Mouse (Mus musculus) liver, postnatal 0 days (tissue): ENCODE data around the gene Rnf113a2. TPM values are rescaled to one million over a fixed set of nuclear protein-coding genes. Genes with fewer than 3 reads are reported as not detected.
A peak's percentile ranks its signal among the peaks of the same experiment; 100 is the strongest.

Experiments used
- ATAC-seq: fragments of 200-750 bp; cut with Nextera tagmentation; 2 replicates; pipeline ENCODE4 v1.8.0; 2017; ENCODE audit warnings: mild to moderate bottlenecking, moderate library complexity
- DNase-seq: peaks from one replicate; pipeline ENCODE4 v3.0.0-alpha.2; 2016
- H3K27ac ChIP-seq: fragments of 300-500 bp; sonication (generic); 2 replicates; pipeline ENCODE4 v1.5.1; 2014; ENCODE audit warnings: antibody characterized with exemption, moderate library complexity, mild to moderate bottlenecking, low read depth
- H3K27me3 ChIP-seq: fragments of 300-500 bp; sonication (generic); 2 replicates; pipeline ENCODE4 v1.6.1; 2014; ENCODE audit warnings: low read length, control low read depth, mixed read lengths; ENCODE audit not compliant: insufficient read depth
- H3K36me3 ChIP-seq: fragments of 300-500 bp; sonication (generic); replicated peaks from 2 replicates; pipeline ENCODE4 v1.6.1; 2014; ENCODE audit warnings: mild to moderate bottlenecking, control low read depth, low read length, moderate library complexity, mixed read lengths; ENCODE audit not compliant: insufficient read depth
- H3K4me1 ChIP-seq: fragments of 300-500 bp; sonication (generic); 2 replicates; pipeline ENCODE4 v1.6.1; 2014; ENCODE audit warnings: antibody characterized with exemption, mild to moderate bottlenecking, control low read depth; ENCODE audit not compliant: insufficient read depth
- H3K4me2 ChIP-seq: fragments of 300-500 bp; sonication (generic); 2 replicates; pipeline ENCODE4 v1.6.1; 2014; ENCODE audit warnings: low read depth, mild to moderate bottlenecking, low read length, moderate library complexity, mixed read lengths
- H3K4me3 ChIP-seq: fragments of 300-500 bp; sonication (generic); 2 replicates; pipeline ENCODE4 v1.5.1; 2014; ENCODE audit warnings: low read depth, low read length
- H3K9ac ChIP-seq: fragments of 300-500 bp; sonication (generic); replicated peaks from 2 replicates; pipeline ENCODE4 v1.6.1; 2014; ENCODE audit warnings: mild to moderate bottlenecking, moderate library complexity
- H3K9me3 ChIP-seq: fragments of 300-500 bp; sonication (generic); 2 replicates; pipeline ENCODE4 v1.6.1; 2016; ENCODE audit warnings: mild to moderate bottlenecking, control low read depth, low read length, mixed read lengths
- CTCF ChIP-seq: sonication (generic); IDR thresholded peaks from 2 replicates; pipeline ENCODE4 v1.5.1; 2016; ENCODE audit warnings: antibody characterized with exemption, low read depth
- EP300 ChIP-seq: IDR thresholded peaks from 2 replicates; pipeline ENCODE4 v1.6.1; 2016; ENCODE audit warnings: antibody characterized with exemption, low read depth, mild to moderate bottlenecking
- WGBS: fragments of 180-500 bp; shearing (Covaris S2); extraction: QIAGEN DNeasy Blood & Tissue Kit; methylation state at CpG from one replicate; pipeline ENCODE4 v1.1.7; 2014; ENCODE audit not compliant: insufficient replicate concordance; 5-methylcytosine and 5-hydroxymethylcytosine counted together
- polyA plus RNA-seq: library from polyadenylated mRNA; unstranded; fragments of >200 nt; fragmentation: Nextera tagmentation; extraction: Ambion mirVana; gene quantifications from 2 replicates; pipeline ENCODE4 v1.2.1, GENCODE M21; 2015

Gene Rnf113a2
- polyA plus RNA-seq, 1 experiment from 2014 or later, result 13.3 TPM

- TF ChIP-seq CTCF (no peak), EP300 (no peak)
- Histone ChIP-seq H3K9me3 (no peaks in the 10 kb centered on the region), H3K4me3 (no peak overlapping the region), H3K36me3 (peaks cover 2% of the 10 kb centered on the region; the same call in 1 of the 2 replicates), H3K9ac (no peak overlapping the region), H3K4me2 (peak overlapping the region; percentile 36; the same call in 1 of the 2 replicates), H3K27me3 (no peaks in the 10 kb centered on the region), H3K27ac (peak overlapping the region; percentile 61), H3K4me1 (peaks cover 32% of the 10 kb centered on the region)
- WGBS, result 75% methylated on average over 8 of the region's 8 CpGs
- ATAC-seq (no peak), DNase-seq (no peak)
Observed at GRCm38 (mm10) chr12:84388097-84388496, 28.9 kb upstream of the Rnf113a2 start.

GRCm38 (mm10) chr12:84388774-84389400, 28.1 kb upstream of the Rnf113a2 start:
- no peak overlapping the region for H3K9ac ChIP-seq
- H3K27ac ChIP-seq, result peak overlapping the region; percentile 61
- peaks cover 6% of the 10 kb centered on the region; the same call in 1 of the 2 replicates for H3K36me3 ChIP-seq
- peak overlapping the region; percentile 36 for H3K4me2 ChIP-seq
- no peaks in the 10 kb centered on the region for H3K9me3 ChIP-seq
- TF ChIP-seq EP300 (peak; percentile 34; the same call in 1 of the 2 replicates), CTCF (no peak)
- no peak overlapping the region for H3K4me3 ChIP-seq
- DNase-seq (peak; percentile 55), ATAC-seq (peak; percentile 46)
- peaks cover 31% of the 10 kb centered on the region for H3K4me1 ChIP-seq
- H3K27me3 ChIP-seq, result no peaks in the 10 kb centered on the region
- WGBS, result 35% methylated on average over 14 of the region's 14 CpGs

- no peak for TF ChIP-seq CTCF
- TF ChIP-seq EP300, result no peak
- ATAC-seq (no peak), DNase-seq (no peak)
- Histone ChIP-seq H3K27me3 (no peaks in the 10 kb centered on the region), H3K4me2 (no peak overlapping the region), H3K9me3 (no peaks in the 10 kb centered on the region), H3K9ac (no peak overlapping the region), H3K36me3 (peaks cover 6% of the 10 kb centered on the region), H3K4me1 (peaks cover 23% of the 10 kb centered on the region), H3K27ac (no peak overlapping the region), H3K4me3 (no peak overlapping the region)
- 79% methylated on average over 6 of the region's 6 CpGs for WGBS
Observed at GRCm38 (mm10) chr12:84390336-84390735, 26.7 kb upstream of the Rnf113a2 start.

GRCm38 (mm10) chr12:84392681-84393080, 24.3 kb upstream of the Rnf113a2 start:
- ATAC-seq, result no peak
- no peak overlapping the region for H3K27ac ChIP-seq
- peaks cover 10% of the 10 kb centered on the region; the same call in 1 of the 2 replicates for H3K36me3 ChIP-seq

GRCm38 (mm10) chr12:84393847-84394246, 23.1 kb upstream of the Rnf113a2 start:
- TF ChIP-seq EP300, result no peak
- TF ChIP-seq CTCF, result no peak
- H3K27ac ChIP-seq, result no peak overlapping the region
- no peak overlapping the region for H3K9ac ChIP-seq
- DNase-seq (no peak), ATAC-seq (no peak)
- H3K4me3 ChIP-seq, result no peak overlapping the region
- peaks cover 10% of the 10 kb centered on the region for H3K4me1 ChIP-seq
- 82% methylated on average over 5 of the region's 5 CpGs for WGBS
- no peaks in the 10 kb centered on the region for H3K9me3 ChIP-seq
- no peak overlapping the region for H3K4me2 ChIP-seq
- peaks cover 10% of the 10 kb centered on the region; the same call in 1 of the 2 replicates for H3K36me3 ChIP-seq
- no peaks in the 10 kb centered on the region for H3K27me3 ChIP-seq

More at GRCm38 (mm10) chr12:84392681-84393080, 24.3 kb upstream of the Rnf113a2 start:
- Histone ChIP-seq H3K27me3 (no peaks in the 10 kb centered on the region), H3K9me3 (no peaks in the 10 kb centered on the region), H3K4me1 (peaks cover 19% of the 10 kb centered on the region), H3K4me2 (no peak overlapping the region), H3K4me3 (no peak overlapping the region), H3K9ac (no peak overlapping the region)
- 93% methylated on average over 4 of the region's 4 CpGs for WGBS
- no peak for DNase-seq
- no peak for TF ChIP-seq CTCF
- no peak for TF ChIP-seq EP300

GRCm38 (mm10) chr12:84396947-84397679, 19.9 kb upstream of the Rnf113a2 start:
- TF ChIP-seq CTCF (no peak), EP300 (no peak)
- Histone ChIP-seq H3K4me3 (no peak overlapping the region), H3K4me1 (peaks cover 10% of the 10 kb centered on the region; the same call in 1 of the 2 replicates), H3K9me3 (no peaks in the 10 kb centered on the region), H3K4me2 (no peak overlapping the region), H3K27me3 (no peaks in the 10 kb centered on the region), H3K27ac (peak overlapping the region; percentile 57), H3K9ac (no peak overlapping the region), H3K36me3 (peaks cover 8% of the 10 kb centered on the region; the same call in 1 of the 2 replicates)
- 76% methylated on average over 14 of the region's 14 CpGs for WGBS
- ATAC-seq, result peak; percentile 74
- no peak for DNase-seq
